Mouse (Mus musculus) c-Kit-positive CD71-positive TER-119-positive erythroid progenitor cells, embryonic 14.5 days (primary cell): ENCODE measurements around the gene Ube2o.
A peak's percentile ranks its signal among the peaks of the same experiment; 100 is the strongest.

Experiments
- DNase-seq: peaks from one replicate; pipeline ENCODE4 v3.0.0-alpha.2; 2013; ENCODE audit warnings: low spot score

The Ube2o gene

GRCm38 (mm10) chr11:116581376-116581814 lies at the start of gene Ube2o:
Gene Ube2o (minus strand): TSS chr11:116581447.
- DNase-seq, result peak; percentile 79

- no peak for DNase-seq
These were observed 49.1 kb upstream of the Ube2o start for GRCm38 (mm10) chr11:116630171-116630965.

GRCm38 (mm10) chr11:116629472-116629871 lies 48.2 kb upstream of the Ube2o start:
- no peak for DNase-seq

GRCm38 (mm10) chr11:116628712-116629111 lies 47.5 kb upstream of the Ube2o start:
- DNase-seq, result peak; percentile 92

- DNase-seq, result no peak
These were observed 46.1 kb upstream of the Ube2o start for GRCm38 (mm10) chr11:116627072-116628020.

GRCm38 (mm10) chr11:116626299-116627071 lies 45.2 kb upstream of the Ube2o start, which contains the start of gene Rhbdf2:
Gene Rhbdf2 (minus strand): TSS chr11:116627019.
- DNase-seq, result no peak

GRCm38 (mm10) chr11:116625081-116626000 lies 44.1 kb upstream of the Ube2o start:
- DNase-seq, result peak; percentile 80

GRCm38 (mm10) chr11:116624131-116624832 lies 43.0 kb upstream of the Ube2o start:
- DNase-seq, result peak; percentile 87

- no peak for DNase-seq
These were observed 42.3 kb upstream of the Ube2o start for GRCm38 (mm10) chr11:116623281-116624124.

- DNase-seq, result no peak
These were observed 40.0 kb upstream of the Ube2o start for GRCm38 (mm10) chr11:116621258-116621704.

GRCm38 (mm10) chr11:116620559-116621253 lies 39.5 kb upstream of the Ube2o start:
- DNase-seq, result no peak

- DNase-seq, result peak; percentile 85
These were observed 38.8 kb upstream of the Ube2o start for GRCm38 (mm10) chr11:116620073-116620472.

- DNase-seq, result no peak
These were observed 38.3 kb upstream of the Ube2o start for GRCm38 (mm10) chr11:116619561-116619960.

- DNase-seq, result no peak
These were observed 37.9 kb upstream of the Ube2o start for GRCm38 (mm10) chr11:116619156-116619555.

GRCm38 (mm10) chr11:116618666-116619065 lies 37.4 kb upstream of the Ube2o start:
- DNase-seq, result no peak

- no peak for DNase-seq
These were observed 36.4 kb upstream of the Ube2o start for GRCm38 (mm10) chr11:116617641-116618040.

- no peak for DNase-seq
These were observed 35.3 kb upstream of the Ube2o start for GRCm38 (mm10) chr11:116616438-116617118.
